ENCODE assay signal across 10 mouse cellular contexts in the genomic region with DNA sequence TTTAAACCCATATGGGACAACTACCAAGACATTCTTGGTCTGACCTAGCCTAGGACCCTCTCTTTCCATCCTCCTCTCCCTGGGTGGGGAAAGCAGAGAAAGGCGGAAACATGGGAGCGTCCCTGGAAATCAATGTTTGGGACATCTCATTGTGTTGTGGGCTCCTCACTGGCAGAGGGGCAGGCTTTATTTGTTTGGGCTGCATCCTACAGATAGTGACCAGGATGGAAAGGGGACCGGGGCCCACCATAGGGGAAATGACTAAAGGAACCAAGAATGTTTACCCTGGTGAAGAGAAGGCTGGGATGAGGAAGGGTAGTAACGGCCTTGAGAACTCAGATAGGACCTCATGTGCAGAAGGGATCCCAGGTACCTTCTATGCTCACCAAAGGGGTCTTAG.
DNase-seq lines count a peak whose midpoint lies in the region; ATAC-seq and TF ChIP-seq lines count a peak whose summit lies in the region.
"Had no signal": no experiment of that assay in that cellular context is flagged by ENCODE, and none has a peak within 500 bp of the region (broad histone marks: within the 10 kb centered on the region; RNA-seq: fewer than 3 reads in every experiment).

No protein-coding gene starts in this region.

- no peaks in the 10 kb centered on the region for H3K36me3 ChIP-seq in hindbrain, embryonic 10.5 days
- no peaks in the 10 kb centered on the region for H3K36me3 ChIP-seq in hindbrain, postnatal 0 days (ENCODE audit: insufficient read depth, low read length)
- H3K36me3 ChIP-seq in embryonic facial prominence, embryonic 13.5 days: no peaks in the 10 kb centered on the region
- H3K36me3 ChIP-seq: liver, embryonic 13.5 days had no signal

- H3K4me2 ChIP-seq in hindbrain, postnatal 0 days (ENCODE audit: low read depth, low read length): no peak overlapping the region
- H3K4me2 ChIP-seq in embryonic facial prominence, embryonic 13.5 days: no peak overlapping the region
- H3K4me2 ChIP-seq: liver, embryonic 13.5 days had no signal

- H3K27ac ChIP-seq in hindbrain, embryonic 10.5 days: peak overlapping the region; percentile 84
- H3K27ac ChIP-seq in hindbrain, postnatal 0 days: no peak overlapping the region
- H3K27ac ChIP-seq in embryonic facial prominence, embryonic 13.5 days: peak overlapping the region; percentile 74
- H3K27ac ChIP-seq in embryonic fibroblast, embryonic 13.5 days (ENCODE audit: insufficient read depth, low read length): peak overlapping the region; percentile 95
- no peak overlapping the region for H3K27ac ChIP-seq in cerebellum, adult 2 months (ENCODE audit: insufficient read depth, low read length)
- H3K27ac ChIP-seq: liver, embryonic 13.5 days had no signal

- TF ChIP-seq CTCF in hindbrain, postnatal 0 days (IDR thresholded peaks at IDR 0.05; ENCODE audit: low read depth): no peak
- TF ChIP-seq CTCF in embryonic fibroblast, embryonic 13.5 days (IDR thresholded peaks at IDR 0.05; ENCODE audit: borderline replicate concordance, insufficient read depth, low read length): no peak
- TF ChIP-seq CTCF in cerebellum, adult 2 months (IDR thresholded peaks at IDR 0.05; ENCODE audit: borderline replicate concordance, insufficient read depth, low read depth, low read length): no peak

- H3K4me1 ChIP-seq in hindbrain, embryonic 10.5 days (replicated peaks): peaks cover 51% of the 10 kb centered on the region
- H3K4me1 ChIP-seq in hindbrain, postnatal 0 days (ENCODE audit: insufficient read depth, low read length): peaks cover 9% of the 10 kb centered on the region
- peaks cover 54% of the 10 kb centered on the region for H3K4me1 ChIP-seq in embryonic facial prominence, embryonic 13.5 days
- H3K4me1 ChIP-seq in embryonic fibroblast, embryonic 13.5 days (ENCODE audit: control insufficient read depth, insufficient read depth, low read length): peaks cover 36% of the 10 kb centered on the region
- peaks cover 16% of the 10 kb centered on the region for H3K4me1 ChIP-seq in cerebellum, adult 2 months (ENCODE audit: control insufficient read depth, insufficient read depth, low read length)

- no peaks in the 10 kb centered on the region for H3K9me3 ChIP-seq in hindbrain, embryonic 10.5 days
- H3K9me3 ChIP-seq in hindbrain, postnatal 0 days (ENCODE audit: low read length): no peaks in the 10 kb centered on the region
- H3K9me3 ChIP-seq in embryonic facial prominence, embryonic 13.5 days: no peaks in the 10 kb centered on the region
- H3K9me3 ChIP-seq: liver, embryonic 13.5 days had no signal

- no peak for ATAC-seq in hindbrain, postnatal 0 days
- ATAC-seq in embryonic facial prominence, embryonic 13.5 days (ENCODE audit: insufficient number of reproducible peaks, insufficient read depth, low FRiP score, low TSS enrichment, low read depth): no peak

- TF ChIP-seq POLR2A in embryonic fibroblast, embryonic 13.5 days (IDR thresholded peaks at IDR 0.05; ENCODE audit: low read depth, low read length): no peak
- TF ChIP-seq POLR2A in cerebellum, adult 2 months (IDR thresholded peaks at IDR 0.05; ENCODE audit: borderline replicate concordance, insufficient read depth, low read length): no peak

- 71% methylated on average over 4 of the region's 4 CpGs for WGBS in hindbrain, embryonic 10.5 days
- 77% methylated on average over 4 of the region's 4 CpGs for WGBS in hindbrain, postnatal 0 days
- WGBS in embryonic facial prominence, embryonic 13.5 days: 85% methylated on average over 4 of the region's 4 CpGs
- WGBS in cerebellum, adult 2 months: 95% methylated on average over 4 of the region's 4 CpGs

- no peak overlapping the region for H3K4me3 ChIP-seq in hindbrain, embryonic 10.5 days
- H3K4me3 ChIP-seq in hindbrain, postnatal 0 days (ENCODE audit: low read length): no peak overlapping the region
- no peak overlapping the region for H3K4me3 ChIP-seq in embryonic facial prominence, embryonic 13.5 days
- no peak overlapping the region for H3K4me3 ChIP-seq in embryonic fibroblast, embryonic 13.5 days (ENCODE audit: insufficient read depth, low read length)
- H3K4me3 ChIP-seq in cerebellum, adult 2 months (replicated peaks; ENCODE audit: insufficient read depth, low read depth, low read length): no peak overlapping the region
- H3K4me3 ChIP-seq: liver, embryonic 13.5 days had no signal

- H3K9ac ChIP-seq in hindbrain, postnatal 0 days (replicated peaks; ENCODE audit: low read length): no peak overlapping the region
- H3K9ac ChIP-seq in embryonic facial prominence, embryonic 13.5 days: no peak overlapping the region
- H3K9ac ChIP-seq: liver, embryonic 13.5 days had no signal

- no peak for DNase-seq in hindbrain, embryonic 10.5 days (ENCODE audit: low spot score)
- no peak for DNase-seq in hindbrain, postnatal 0 days (ENCODE audit: low spot score)
- DNase-seq in lung, postnatal 4 days: peak; percentile 58 to 79
- DNase-seq in layer of hippocampus, postnatal 25 days (ENCODE audit: extremely low spot score in 1 of 2, low spot score in 1 of 2): no peak
- no peak for DNase-seq in cerebellum, adult 2 months
- DNase-seq: adrenal gland, postnatal 25 days; kidney, postnatal 14 days; liver, embryonic 13.5 days had no signal

- no peaks in the 10 kb centered on the region for H3K27me3 ChIP-seq in hindbrain, embryonic 10.5 days (ENCODE audit: insufficient read depth, poor library complexity, severe bottlenecking)
- no peaks in the 10 kb centered on the region for H3K27me3 ChIP-seq in hindbrain, postnatal 0 days (ENCODE audit: insufficient read depth, low read length)
- H3K27me3 ChIP-seq in embryonic facial prominence, embryonic 13.5 days: no peaks in the 10 kb centered on the region
- no peaks in the 10 kb centered on the region for H3K27me3 ChIP-seq in cerebellum, adult 2 months (ENCODE audit: control insufficient read depth, insufficient read depth, low read length)
- H3K27me3 ChIP-seq: liver, embryonic 13.5 days had no signal

Comparison
In these comparisons a context has a peak if more than half of its experiments do, and no peak if none do; other contexts are left out.
1. H3K27ac ChIP-seq: peak in hindbrain, embryonic 10.5 days (single experiment), embryonic facial prominence, embryonic 13.5 days (single experiment) and embryonic fibroblast, embryonic 13.5 days (single experiment); none in hindbrain, postnatal 0 days (single experiment) and cerebellum, adult 2 months (single experiment).
2. DNase-seq: peak in lung, postnatal 4 days (2 of 2); none in hindbrain, embryonic 10.5 days (single experiment), hindbrain, postnatal 0 days (single experiment), layer of hippocampus, postnatal 25 days (0 of 2) and cerebellum, adult 2 months (0 of 2).